Mouse (Mus musculus): ENCODE results near the gene Actl10.

Gene Actl10

DNA sequence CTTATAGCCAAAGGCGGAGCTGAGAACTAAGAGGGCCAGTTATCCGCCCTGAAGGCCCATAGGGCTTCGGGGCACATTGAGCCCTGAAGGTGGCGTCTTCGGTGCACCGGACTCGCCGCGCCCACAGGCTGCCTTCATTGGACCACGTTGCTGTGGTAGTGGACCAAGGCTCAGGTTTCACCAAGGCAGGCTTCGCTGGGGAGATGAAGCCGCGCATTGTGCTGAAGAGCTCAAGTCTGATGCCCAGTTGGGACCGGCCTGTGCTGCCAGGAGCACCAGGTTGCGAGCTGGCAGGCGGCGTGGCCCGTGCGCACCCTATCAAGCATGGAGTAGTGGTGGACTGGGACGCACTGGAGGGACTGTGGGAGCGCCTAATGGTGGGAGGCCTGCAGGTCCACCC lies 351 bp downstream of the Actl10 start:
- no peak for DNase-seq

DNA sequence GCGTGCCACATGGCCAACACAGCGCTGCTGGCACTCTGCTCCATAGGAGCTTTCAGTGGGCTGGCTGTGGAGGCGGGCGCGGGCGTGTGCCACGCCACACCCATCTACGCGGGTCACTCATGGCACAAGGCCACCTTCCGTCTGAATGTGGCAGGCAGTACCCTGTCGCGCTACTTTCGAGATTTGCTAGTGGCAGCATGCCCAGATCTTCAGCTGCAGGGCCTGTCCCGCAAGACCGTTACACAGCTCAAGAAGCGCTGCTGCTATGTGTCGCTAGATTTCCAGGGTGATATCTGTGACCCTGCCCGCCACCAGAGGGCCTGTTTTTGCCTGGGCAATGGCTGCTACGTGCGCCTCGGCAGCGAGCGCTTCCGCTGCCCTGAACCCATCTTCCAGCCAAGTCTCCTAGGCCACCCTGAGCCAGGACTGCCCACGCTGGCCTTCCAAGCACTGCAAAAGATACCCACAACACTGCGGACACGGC lies 890 bp downstream of the Actl10 start:
- peak; percentile 89 for DNase-seq

DNA sequence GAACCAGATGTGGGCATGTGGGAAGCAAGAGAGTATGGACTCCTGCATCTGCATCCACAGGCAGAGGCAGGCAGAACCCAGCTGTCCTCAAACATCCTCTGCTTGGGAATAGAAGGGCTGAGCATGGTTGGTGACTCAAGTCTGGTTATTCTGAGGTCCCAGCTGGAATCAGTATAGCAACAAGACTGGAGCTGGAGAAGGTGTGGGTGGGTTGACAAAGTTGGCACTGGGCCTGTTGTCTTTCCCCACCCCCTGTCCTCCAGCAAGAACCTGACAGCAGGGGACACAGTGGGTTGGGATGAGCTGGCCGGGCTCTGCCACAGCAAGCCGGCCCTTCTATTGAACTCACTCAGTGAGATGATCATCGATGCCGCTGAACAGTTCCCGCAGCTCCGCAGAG lies 3.7 kb downstream of the Actl10 start:
- DNase-seq, result no peak

DNA sequence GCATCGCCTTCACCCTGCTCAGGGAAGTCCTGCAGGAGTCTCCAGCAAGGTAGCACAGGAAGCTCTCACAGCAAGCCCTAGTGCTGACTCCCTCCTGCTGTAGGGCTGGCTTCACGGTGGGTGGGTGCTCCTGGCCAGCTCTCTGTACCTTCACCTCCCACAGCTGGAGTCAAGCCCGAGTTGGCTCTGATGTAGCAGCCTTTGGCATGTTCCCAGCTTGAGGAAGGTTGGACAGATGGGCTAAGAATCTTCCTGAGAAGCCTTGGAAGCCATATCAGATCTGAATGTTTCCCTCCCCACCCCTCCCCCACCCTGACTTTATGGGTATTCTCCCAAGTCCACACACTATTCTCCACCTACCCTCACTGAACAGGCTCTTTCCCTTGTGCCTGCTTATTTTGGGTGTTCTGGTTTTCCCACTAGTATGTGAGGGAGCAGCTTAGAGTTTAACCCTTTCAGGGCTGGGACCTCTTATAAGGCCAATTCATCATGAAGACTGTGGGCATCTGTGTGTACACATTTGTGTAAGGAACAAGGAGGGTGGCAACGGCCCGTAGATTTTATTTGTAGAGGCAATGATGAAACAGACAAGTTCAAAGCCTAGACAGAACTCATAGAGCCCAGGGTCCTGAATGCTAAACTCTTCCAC lies 5.7 kb downstream of the Actl10 start:
- DNase-seq, result no peak

DNA sequence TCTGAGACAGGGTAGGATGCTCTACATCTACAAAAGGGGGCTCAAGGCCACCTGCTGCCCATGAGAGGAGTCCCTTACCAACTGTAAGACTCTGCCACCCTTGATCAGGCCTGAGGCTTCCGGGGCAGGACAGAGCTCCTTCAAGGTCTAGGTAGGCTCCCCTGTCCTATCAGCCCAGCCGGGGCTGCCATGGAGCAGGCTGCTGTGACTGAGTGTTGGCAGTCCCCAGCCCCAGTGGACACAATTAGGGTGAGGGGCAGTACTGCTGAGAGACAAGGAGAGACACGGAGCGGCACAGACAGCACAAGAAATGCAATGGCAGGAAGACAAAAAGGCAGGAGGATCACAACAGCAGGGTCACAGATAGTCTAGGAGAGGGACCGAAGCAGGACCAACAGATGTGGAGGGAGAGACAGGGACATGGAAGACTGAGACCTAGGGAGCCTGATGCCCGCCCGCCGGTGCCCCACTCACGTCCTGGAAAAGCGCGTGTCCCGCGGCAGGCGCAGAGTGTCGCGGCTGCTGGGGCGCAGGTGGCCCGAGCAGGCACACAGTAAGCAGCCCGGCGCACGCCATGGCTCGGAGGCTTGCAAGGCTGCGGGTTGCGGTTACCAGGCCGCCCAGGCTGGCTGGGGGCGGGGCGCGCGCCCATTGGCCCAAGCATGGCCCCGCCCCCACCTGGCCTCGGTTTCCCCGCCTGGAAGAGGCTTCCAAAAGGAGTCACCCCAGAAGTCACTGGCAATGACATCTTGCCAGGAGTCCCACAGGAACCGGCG lies 6.9 kb downstream of the Actl10 start, which contains the start of gene Necab3:
Gene Necab3, minus strand, starts transcription at position 627 of the 776 bp plus-strand sequence.
- peak; percentile 67 for DNase-seq

DNA sequence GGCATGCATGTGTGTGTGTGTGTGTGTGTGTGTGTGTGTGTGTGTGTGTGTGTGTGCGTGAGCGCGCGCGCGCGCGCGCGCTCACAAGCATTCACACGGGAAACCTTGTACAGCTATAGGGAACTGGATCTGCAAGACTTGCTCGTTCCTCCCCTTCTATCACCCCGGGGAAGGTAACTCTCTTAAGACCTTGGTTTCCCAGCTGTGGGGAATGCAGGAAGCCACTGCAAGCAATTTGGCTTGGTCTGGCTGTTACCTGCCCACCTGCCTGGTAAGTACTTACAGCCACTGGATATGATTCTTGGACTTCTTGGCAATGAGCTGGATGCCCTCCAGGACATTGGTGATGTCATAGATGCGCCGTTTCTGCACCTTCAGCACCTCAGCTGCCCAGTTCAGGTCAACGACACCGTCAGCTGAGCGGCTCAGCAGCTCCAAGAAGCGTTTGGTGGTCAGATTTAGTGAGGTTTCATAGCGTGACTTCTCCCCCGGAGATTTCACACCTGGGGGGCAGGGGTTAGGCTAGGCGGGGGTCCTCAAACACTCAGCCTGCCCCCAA lies 12.1 kb downstream of the Actl10 start:
- no peak for DNase-seq

DNA sequence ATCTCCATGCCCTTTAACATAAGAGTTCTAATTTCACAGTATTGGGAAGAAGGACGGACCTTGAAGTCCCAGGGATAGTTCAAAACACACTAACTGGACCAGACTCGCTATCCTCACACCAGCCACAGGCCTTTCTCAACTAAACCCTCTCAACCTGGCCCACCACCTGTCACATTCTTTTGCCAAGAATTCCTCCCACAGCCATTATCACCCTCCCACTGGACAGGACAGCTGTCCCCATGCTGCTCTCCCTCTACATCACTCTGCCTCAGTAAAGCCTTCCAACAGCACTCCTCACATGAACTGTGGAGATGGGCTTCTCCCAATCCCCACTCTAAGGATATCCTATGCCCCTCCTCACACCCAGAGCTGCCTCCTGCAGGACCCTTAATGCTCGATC lies 14.0 kb downstream of the Actl10 start:
- DNase-seq, result no peak

DNA sequence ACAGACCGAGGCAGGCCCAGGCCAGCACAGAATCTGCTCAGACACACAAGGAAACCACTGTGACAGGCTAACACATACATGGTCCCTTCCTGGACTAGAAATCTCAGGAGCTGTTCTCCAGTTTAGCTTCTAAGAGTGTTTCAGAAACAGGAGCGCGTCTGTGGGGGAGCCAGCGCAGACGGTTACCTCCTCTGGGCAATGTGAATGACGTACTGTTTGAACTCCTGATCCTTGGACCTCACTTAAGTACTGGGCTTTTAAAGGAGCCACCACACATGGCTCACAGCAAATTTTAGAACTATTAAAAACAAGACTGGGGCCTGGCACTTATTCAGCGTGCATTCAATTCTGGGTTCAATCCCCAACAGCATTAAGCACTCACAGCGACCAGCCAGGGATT lies 15.1 kb downstream of the Actl10 start:
- no peak for DNase-seq

DNA sequence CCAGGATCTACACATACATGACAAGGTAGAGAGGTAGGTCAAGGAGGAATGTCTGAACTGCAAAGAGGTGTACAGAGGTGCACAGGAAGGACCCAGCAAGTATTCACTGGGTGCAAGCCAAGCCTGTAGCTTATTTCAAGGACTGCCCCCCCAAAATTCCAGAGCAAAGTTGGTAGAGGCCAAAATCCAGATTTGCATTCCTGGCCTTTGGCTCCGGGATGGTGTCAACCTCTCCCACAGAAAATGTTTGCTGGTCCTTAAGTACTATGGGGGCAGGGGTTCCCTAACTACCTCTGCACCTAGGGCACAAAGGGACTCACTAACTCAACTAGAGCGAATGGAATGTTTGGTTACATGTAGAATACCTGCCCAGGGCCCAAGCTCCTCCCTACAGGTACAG lies 16.2 kb downstream of the Actl10 start:
- DNase-seq, result no peak

DNA sequence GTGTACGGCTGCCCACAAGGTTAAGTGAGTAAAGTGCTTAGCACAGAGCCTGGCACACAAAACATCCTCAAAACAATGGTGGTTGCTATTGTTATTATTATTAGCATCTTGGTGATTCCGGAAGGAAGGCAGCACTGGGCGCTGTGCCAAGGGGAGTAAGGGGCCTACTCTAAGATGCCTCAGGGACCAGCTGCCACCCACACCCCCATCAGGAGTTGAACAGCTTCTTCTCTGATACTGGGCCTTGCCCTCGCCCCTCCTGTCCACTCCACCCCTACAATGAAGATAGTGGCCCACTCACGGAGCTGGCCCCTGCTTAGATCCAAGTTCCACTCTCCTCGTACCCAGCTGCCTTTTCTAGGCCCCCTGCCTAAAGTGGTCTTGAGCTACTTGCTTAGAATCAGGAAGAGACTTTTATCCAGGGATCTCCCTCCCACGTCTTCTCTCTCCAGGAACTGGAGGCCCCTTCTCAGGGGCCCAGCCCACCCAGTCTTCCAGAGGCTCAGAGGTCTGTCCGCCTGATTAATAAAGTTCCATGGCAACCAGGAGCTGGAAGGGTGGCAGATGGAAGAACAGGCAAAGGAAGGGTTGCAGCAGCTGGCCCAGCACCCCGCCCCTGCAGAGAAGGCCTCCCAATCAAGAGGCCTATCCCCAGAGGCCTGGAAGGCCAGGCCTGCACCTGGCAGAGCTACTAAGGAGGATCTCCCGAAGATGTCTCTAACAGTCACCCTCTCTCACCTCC lies 16.9 kb downstream of the Actl10 start:
- DNase-seq, result peak; percentile 85

DNA sequence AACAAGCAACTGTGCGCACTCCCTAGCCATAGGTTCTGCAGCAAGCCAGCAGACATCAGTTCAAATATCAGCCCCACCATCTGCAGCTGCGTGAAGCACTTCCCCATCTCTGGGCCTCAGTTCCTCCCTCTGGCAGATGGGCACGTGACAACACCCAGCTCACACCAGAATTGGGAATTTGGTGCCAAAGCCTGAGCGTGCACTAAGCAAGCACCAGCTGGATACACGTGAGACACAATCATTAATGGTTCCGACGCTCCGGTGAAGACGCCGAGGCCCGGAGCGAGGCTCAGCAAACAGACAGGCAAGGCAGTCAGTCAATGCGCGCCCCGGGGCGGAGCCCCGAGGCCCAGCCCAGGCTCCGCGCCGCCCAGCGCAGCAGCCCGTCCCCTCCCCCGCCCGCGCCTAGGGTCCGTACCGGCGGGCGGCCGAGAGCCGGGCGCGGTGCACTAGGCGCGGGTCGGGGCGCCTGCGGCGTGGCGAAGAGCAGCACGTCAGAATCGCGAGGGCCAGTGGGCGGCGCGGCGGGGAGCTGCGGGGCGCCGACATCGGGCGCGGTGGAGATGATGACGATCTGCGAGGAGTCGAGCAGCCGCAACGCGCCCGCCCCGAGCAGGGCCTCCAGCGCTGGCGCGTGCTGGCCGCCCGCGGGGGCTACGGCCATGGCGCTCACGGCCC lies 17.6 kb downstream of the Actl10 start:
- peak; percentile 73 for DNase-seq

DNA sequence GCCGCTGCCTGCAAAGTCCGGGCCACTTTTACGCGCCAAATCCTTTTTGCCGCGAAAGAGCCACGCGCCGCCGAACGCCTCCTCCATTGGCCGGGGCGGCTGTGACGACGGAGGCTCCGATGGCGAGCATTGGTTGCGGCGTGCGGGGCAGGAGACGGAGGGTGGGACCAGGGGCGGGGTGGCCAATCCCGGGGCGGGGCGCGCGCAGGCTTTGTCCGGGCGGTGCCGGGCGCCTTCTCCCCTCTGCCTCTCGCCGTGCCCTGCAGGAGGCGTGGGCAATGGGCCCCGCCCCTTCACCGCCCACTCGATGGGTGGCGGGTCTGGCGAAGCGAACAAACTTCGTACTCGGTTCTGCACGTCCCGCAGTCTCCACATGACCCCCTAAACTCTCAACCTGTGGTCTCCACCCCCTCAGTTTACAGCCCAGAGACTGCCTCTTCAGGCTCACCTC lies 18.3 kb downstream of the Actl10 start, which contains the start of gene E2f1:
Gene E2f1, minus strand, starts transcription at position 57 of the 451 bp plus-strand sequence.
- peak; percentile 98 for DNase-seq

DNA sequence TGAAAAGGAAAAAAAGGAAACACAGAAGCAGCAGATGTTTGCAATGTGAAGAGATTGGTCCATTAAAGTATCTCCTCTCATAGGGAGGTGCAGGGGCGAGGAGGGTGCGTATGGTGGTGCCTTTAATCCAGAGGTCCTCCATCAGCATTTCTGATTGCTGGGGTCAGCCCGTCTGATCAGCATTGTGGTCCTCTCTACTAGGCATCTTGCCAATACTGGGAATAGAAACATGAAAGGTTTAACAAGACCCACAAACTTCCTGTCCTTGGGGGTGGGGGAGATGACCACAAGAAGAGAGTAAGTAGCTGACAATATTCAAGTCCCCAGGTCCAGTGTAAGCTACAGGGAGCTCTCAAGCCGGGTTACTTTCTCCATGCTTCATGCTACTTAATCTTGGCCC lies 19.1 kb downstream of the Actl10 start:
- DNase-seq, result no peak

DNA sequence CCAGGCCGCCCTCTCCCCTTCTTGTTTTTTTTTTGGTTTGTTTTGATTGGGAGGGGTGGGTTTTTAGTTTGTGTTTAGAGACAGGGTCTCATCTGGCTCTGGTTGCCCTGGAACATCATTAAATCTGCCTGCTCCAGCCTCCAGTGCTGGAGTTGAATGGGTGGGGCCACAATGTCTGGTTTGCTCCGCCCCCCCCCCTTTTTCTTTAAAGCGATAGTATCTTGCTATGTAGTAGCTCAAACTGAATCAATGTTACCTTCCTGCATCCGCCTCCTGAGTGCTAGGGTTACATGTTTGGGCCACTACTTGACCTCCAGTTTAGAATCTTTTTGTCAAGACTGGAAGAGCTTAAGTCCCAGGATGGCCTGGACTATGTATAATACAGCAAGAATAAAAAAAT lies 19.7 kb downstream of the Actl10 start:
- DNase-seq, result peak; percentile 15

DNA sequence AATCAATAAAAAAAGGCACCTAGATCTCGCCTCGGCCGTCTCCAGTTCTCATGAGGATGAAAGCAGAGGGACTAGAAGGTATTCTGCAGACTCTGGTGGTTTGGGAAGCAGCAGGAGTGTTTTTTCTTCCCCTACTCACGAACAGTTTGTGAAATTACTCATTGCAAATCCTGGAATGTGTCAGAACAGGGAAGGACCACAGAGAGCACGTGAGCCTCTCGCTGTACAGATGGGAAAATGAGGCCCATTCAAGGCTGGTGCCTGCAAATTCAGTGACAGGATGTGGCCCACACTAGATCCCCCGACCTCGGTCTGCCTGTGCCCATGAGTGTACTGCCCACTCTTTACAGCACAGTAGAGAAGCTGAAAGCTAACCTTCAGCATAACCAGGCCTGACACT lies 20.4 kb downstream of the Actl10 start:
- DNase-seq, result no peak

DNA sequence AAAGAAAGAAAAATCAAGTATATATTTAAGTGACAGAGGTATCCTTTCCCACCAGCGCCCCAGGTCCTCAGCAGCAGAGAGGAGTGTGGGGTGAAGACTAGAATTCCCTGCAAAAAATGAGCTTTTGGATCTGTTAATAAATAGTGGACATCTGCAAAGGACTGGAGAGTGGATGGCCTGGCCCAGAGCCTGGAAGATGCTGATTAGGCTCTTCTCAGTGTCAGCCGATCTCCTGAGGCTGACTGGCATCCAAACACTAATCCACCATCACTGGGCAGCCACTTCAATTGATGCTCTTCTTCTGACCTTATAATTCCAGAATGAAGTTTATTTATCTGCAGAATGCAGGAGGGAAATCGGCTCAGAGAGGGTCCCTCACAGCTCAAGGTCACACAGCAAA lies 21.4 kb downstream of the Actl10 start:
- no peak for DNase-seq

DNA sequence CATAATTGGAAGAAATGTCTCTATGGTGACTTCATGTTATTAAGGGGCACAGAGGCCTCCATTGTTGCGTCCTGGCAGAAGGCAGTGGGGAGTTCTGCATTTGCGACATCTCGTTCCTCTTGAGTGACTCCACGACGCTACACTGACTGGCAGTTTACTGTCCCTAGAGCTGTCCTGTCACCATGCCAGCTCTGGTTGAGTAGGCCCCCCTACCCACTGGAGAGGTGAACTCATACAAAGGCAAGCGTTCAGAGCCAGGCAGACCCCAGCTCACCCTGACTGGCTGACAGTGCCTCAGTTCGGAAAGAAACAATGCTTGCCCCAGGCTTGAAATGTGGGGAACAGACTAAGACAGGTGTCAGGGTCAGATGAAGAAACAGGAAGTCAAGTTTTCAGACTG lies 22.7 kb downstream of the Actl10 start:
- peak; percentile 97 for DNase-seq

DNA sequence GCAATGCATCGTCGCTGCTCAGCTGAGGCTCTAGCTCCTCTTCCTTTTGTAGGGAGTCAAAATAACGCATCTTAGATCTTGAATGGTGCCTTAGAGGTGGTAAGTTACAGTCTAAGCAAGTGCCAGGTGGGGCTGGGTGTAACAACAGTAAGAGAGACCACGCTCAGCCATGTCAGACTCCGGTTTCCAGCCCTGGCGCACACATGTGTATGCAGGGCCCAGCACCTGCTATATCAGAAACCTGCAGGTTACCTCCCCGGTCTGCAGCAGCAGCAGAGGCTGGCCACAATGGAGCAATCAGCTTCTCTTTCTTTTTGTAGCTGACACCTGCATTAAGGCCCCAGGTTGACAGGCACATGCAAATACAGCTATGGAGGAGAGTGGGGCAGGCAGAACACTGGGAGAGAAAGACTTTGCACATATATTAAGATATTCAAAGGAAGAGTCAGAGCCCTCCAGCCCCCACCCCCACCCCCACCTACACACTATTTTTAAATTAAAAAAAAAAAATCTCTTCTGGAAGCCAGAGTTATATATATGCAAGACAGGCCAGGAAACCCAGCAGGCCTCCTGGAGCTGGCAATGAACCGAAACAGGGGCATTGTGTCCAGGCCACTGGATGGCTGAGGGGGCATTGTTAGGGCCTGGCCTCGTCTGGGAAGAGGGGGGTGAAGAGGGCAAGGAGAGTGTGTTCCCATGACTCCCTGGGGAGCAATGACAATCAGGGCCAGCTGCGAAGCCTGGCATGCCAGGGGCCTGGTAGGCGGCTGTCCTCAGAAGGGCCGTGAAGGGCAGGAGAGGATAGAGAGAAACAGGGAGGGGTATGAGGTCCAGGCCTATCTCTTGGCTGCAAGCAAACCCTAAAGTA lies 25.5 kb downstream of the Actl10 start:
- DNase-seq, result peak; percentile 96

DNA sequence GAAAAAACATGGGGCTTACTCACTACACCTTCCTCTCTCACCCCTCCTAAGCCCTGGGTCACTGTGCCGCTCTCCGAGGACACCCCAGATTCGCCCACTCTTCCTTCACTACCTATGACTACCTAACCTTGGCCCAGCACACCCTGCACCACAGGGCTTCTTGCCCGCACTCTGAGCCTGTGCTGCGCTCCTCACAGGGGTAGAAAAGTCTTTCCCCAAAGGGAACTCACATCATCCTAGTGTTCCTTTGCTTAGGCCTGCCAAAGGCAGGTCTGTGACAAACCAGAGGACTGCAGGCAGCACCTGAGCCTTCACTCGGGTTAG lies 26.1 kb downstream of the Actl10 start:
- DNase-seq, result no peak

DNA sequence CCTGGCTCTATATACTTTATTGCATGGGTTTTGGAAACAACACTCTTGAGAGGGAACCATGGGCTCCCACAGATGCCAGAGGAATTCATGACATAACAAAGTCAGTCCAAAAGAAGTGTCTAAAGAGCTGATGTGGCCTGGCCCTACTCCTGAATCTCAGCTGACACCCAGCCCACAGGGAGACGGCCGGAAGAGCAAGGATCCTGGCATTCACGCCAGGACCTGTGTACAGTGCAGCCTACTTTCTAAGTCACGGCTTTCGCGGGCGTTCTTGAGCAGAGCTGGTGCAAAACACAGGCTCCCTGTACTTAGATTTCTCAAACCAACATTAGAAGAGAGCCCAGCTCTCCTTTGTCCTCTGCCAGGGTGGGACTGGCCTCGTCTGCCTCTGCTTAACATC lies 29.0 kb downstream of the Actl10 start:
- peak; percentile 2 for DNase-seq

DNA sequence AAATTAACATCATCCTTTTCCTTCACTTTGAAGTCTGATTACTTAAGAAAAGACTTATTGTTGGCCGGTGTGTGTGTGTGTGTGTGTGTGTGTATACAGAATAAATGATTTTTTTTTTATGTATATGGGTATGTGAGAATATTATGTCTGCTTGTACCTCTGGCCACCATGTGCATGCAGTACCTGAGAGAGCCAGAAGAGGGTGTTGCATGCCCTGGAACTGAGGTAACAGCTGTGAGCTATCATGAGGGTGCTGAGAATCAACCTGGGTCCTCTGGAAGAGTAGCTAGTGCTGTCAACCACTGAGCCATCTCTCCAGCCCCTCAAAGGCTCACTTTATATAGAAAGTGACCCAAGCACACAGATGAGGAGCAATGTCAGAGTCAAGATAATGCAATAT lies 29.8 kb downstream of the Actl10 start:
- DNase-seq, result peak; percentile 4

Measured in retina, postnatal 1 day (tissue).